Mouse (Mus musculus): ENCODE data around the gene Retnlb. TPM values are rescaled to one million over a fixed set of nuclear protein-coding genes. Genes with fewer than 3 reads are reported as not detected.

Retnlb gene
- not detected for polyA plus RNA-seq (2017; shearing (Covaris generic))

DNA sequence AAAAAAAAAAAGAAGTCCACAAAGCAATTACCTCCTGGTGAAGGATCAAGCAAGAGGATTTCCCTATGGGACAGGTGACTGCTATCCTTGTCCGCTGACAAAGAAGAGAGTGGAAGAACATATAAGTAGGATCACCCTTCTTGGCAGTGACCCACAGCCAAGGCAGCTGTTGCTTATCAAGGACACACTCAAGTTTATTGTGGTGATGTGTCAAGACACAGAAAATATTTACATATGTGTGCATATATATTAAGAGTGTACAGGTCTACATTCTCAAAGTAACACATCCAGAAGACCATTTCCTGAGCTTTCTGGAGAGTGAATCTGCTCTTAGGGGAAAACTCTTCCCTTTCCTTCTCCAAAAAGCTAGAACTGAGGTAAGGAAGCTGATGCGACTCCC lies at the start of gene Retnlb:
Gene Retnlb, plus strand, starts transcription at position 162 of the 400 bp plus-strand sequence.

DNA sequence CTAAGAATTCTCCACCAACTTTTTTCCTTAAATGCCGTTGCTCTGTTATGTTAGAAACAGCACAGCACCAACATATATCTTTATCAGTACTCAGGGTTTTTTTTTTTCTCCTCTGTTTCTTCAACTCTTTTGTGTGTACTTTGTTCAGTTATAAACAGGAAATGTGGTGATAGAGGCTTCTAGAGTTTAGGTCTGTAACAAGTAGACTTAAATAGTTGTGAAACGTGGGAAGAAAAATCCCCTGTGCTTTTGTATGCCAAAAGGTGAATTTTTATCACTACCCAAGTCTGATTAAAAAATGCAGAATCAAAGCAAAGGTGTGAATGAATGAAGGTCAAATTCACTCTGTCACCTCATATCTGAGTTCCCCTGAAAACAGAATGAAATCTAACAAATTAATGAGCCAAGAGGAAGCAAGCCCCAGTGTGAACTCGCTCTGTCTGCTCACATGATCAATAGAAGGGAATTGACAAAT lies 44.6 kb upstream of the Retnlb start, which contains the start of gene Trat1:
Gene Trat1, minus strand, starts transcription at position 51 of the 475 bp plus-strand sequence.

GRCm38 (mm10) chr16:48842266-48842665 lies 25.6 kb downstream of the Retnlb start, which contains the start of gene Retnla:
Retnla (plus strand) TSS chr16:48842551.

Other genes with a start within 250 kb of the Retnlb start
- 122 TPM for gene Trat1, start 44.8 kb upstream of the Retnlb start, polyA plus RNA-seq (2017; shearing (Covaris generic))
- gene Retnla, start 25.7 kb downstream of the Retnlb start, polyA plus RNA-seq (2017; shearing (Covaris generic)): not detected
- gene Retnlg, start 55.8 kb downstream of the Retnlb start, polyA plus RNA-seq (2017; shearing (Covaris generic)): not detected
- 6.6 TPM for gene Dzip3, start 177.3 kb downstream of the Retnlb start, polyA plus RNA-seq (2017; shearing (Covaris generic))
- gene Cip2a, start 177.3 kb downstream of the Retnlb start, polyA plus RNA-seq (2017; shearing (Covaris generic)): 3.3 TPM
- gene Myh15, start 240.6 kb downstream of the Retnlb start, polyA plus RNA-seq (2017; shearing (Covaris generic)): not detected